Mouse (Mus musculus) neural tube, embryonic 14.5 days (tissue): ENCODE measurements around the gene Fcer2a. TPM values are rescaled to one million over a fixed set of nuclear protein-coding genes. Genes with fewer than 3 reads are reported as not detected.
A peak's percentile ranks its signal among the peaks of the same experiment; 100 is the strongest.

Experiments
- ATAC-seq: fragments of 200-750 bp; cut with Nextera tagmentation; 2 replicates; pipeline ENCODE4 v1.8.0; 2017; ENCODE audit warnings: low read depth, mild to moderate bottlenecking, moderate TSS enrichment, moderate library complexity
- H3K27ac ChIP-seq: fragments of 300-500 bp; sonication (generic); 2 replicates; pipeline ENCODE4 v1.5.1; 2014; ENCODE audit warnings: low read depth, mild to moderate bottlenecking, control low read depth, low read length, moderate library complexity, mixed read lengths
- H3K27me3 ChIP-seq: fragments of 300-500 bp; sonication (generic); 2 replicates; pipeline ENCODE4 v1.6.1; 2014; ENCODE audit warnings: low read length; ENCODE audit not compliant: control insufficient read depth, insufficient read depth
- H3K36me3 ChIP-seq: fragments of 300-500 bp; sonication (generic); 2 replicates; pipeline ENCODE4 v1.6.1; 2014; ENCODE audit warnings: low read length, mixed read lengths; ENCODE audit not compliant: control insufficient read depth, insufficient read depth
- H3K4me1 ChIP-seq: fragments of 300-500 bp; sonication (generic); 2 replicates; pipeline ENCODE4 v1.6.1; 2014; ENCODE audit warnings: low read length; ENCODE audit not compliant: control insufficient read depth, insufficient read depth
- H3K4me2 ChIP-seq: fragments of 300-500 bp; sonication (generic); 2 replicates; pipeline ENCODE4 v1.6.1; 2014; ENCODE audit warnings: mild to moderate bottlenecking, low read depth, low read length, control low read depth
- H3K4me3 ChIP-seq: fragments of 300-500 bp; sonication (generic); 2 replicates; pipeline ENCODE4 v1.5.1; 2014; ENCODE audit warnings: low read depth, low read length, control low read depth, mixed read lengths
- H3K9ac ChIP-seq: fragments of 300-500 bp; sonication (generic); replicated peaks from 2 replicates; pipeline ENCODE4 v1.6.1; 2014; ENCODE audit warnings: low read depth, mild to moderate bottlenecking, control low read depth, low read length, mixed read lengths
- H3K9me3 ChIP-seq: fragments of 300-500 bp; sonication (generic); 2 replicates; pipeline ENCODE4 v1.6.1; 2016; ENCODE audit warnings: low read length; ENCODE audit not compliant: control insufficient read depth
- WGBS: fragments of 180-500 bp; shearing (Covaris S2); extraction: QIAGEN DNeasy Blood & Tissue Kit; methylation state at CpG from one replicate; pipeline ENCODE4 v1.1.7; 2014; 5-methylcytosine and 5-hydroxymethylcytosine counted together
- polyA plus RNA-seq: library from polyadenylated mRNA; unstranded; fragments of >200 nt; fragmentation: Nextera tagmentation; extraction: Ambion mirVana; gene quantifications from 2 replicates; pipeline ENCODE4 v1.2.1, GENCODE M21; 2014

Fcer2a gene
- polyA plus RNA-seq, 1 experiment from 2014 or later, result 0.15 TPM

DNA sequence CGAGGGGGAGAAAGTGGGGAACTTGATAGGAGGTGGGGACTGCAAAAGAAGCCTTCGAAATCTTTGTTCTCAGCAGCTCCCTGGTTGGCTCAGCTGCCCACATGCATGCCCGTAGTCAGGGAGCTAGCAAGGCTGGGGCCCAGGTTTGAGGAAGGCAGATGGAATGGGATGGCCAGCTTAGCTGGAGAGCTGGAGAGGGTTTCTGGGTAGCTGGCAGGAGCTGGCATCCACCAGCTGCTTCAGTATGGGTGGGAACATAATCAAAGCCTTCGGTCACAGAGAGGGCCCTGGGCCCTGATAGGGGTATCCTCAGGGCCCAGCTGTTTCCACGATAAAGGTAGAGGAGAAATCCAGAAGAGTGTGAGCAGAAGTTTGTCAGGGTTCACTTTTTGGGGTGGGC is 11.5 kb downstream of the Fcer2a start:
- H3K36me3 ChIP-seq, result 0 out of 2 replicates have a peak, but pooled peaks cover 10% of the 10 kb centered on the region
- H3K4me1 ChIP-seq, result peaks cover 6% of the 10 kb centered on the region; the same call in 1 of the 2 replicates
- no peak overlapping the region for H3K4me3 ChIP-seq
- H3K9ac ChIP-seq, result no peak overlapping the region
- WGBS, result 92% methylated on average over 5 of the region's 5 CpGs
- H3K4me2 ChIP-seq, result no peak overlapping the region
- no peaks in the 10 kb centered on the region for H3K9me3 ChIP-seq
- no peak for ATAC-seq
- H3K27me3 ChIP-seq, result no peaks in the 10 kb centered on the region
- no peak overlapping the region for H3K27ac ChIP-seq

DNA sequence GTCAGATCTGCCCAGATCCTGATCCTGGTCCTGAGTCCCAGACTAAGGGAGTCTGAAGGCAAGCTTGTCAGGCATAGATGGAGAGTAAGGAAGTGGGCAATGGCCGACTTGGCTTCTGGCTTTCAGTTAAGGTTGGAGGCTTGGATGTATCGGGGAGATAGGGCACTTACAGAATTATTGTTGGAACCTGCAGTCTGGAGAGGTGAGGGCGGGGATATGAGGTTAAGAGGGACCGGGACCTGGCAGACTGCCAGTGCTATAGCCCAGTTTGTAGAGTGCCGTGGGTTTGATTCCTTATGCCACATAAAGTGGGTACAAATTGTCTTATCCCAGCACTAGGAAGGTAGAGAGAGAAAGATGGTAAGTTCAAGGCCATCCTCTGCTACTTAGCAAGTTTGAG is 14.3 kb downstream of the Fcer2a start:
- WGBS, result 90% methylated on average over 5 of the region's 5 CpGs

DNA sequence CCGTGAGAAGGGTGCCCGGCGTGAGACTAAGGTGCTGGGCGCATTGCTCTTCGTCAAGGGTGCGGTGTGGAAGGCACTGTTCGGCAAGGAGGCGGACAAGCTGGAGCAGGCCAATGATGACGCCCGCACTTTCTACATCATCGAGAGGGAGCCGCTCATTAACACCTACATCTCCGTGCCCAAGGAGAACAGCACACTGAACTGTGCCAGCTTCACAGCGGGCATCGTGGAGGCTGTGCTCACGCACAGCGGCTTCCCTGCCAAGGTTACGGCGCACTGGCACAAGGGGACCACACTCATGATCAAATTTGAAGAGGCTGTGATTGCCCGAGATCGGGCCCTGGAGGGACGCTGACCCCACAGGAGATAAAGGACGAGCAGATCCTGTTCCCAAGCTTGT is 14.7 kb downstream of the Fcer2a start:
- Histone ChIP-seq H3K9me3 (no peaks in the 10 kb centered on the region), H3K4me3 (no peak overlapping the region), H3K4me1 (peaks cover 9% of the 10 kb centered on the region; the same call in 1 of the 2 replicates), H3K36me3 (0 out of 2 replicates have a peak, but pooled peaks cover 10% of the 10 kb centered on the region), H3K27me3 (no peaks in the 10 kb centered on the region), H3K27ac (no peak overlapping the region), H3K4me2 (no peak overlapping the region), H3K9ac (no peak overlapping the region)
- WGBS, result 97% methylated on average over 23 of the region's 23 CpGs
- no peak for ATAC-seq

More for the DNA sequence above, 14.3 kb downstream of the Fcer2a start:
- Histone ChIP-seq H3K9ac (no peak overlapping the region), H3K27me3 (no peaks in the 10 kb centered on the region), H3K4me1 (peaks cover 9% of the 10 kb centered on the region; the same call in 1 of the 2 replicates), H3K36me3 (0 out of 2 replicates have a peak, but pooled peaks cover 10% of the 10 kb centered on the region), H3K9me3 (no peaks in the 10 kb centered on the region), H3K4me2 (no peak overlapping the region), H3K27ac (no peak overlapping the region), H3K4me3 (no peak overlapping the region)
- ATAC-seq, result no peak

DNA sequence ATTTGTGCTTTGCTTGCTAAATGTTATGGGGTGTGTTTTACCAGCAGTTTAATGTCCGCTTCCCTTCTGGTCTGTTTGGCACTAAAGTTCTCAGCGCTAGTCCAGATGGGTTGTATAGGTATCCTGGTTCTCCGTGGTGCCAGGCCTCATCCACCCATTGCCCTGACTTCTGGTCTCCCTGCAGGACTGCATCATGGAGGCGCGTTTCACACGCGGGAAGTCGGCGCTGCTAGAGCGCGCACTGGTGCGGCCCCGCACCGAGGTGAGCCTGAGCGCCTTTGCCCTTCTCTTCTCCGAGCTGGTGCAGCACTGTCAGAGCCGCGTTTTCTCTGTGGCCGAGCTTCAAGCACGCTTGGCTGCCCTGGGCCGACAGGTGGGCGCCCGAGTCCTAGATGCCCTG is 15.1 kb downstream of the Fcer2a start:
- Histone ChIP-seq H3K9me3 (no peaks in the 10 kb centered on the region), H3K27ac (no peak overlapping the region), H3K4me1 (peaks cover 9% of the 10 kb centered on the region; the same call in 1 of the 2 replicates), H3K4me2 (no peak overlapping the region), H3K27me3 (no peaks in the 10 kb centered on the region), H3K4me3 (no peak overlapping the region), H3K36me3 (0 out of 2 replicates have a peak, but pooled peaks cover 10% of the 10 kb centered on the region), H3K9ac (no peak overlapping the region)
- ATAC-seq, result no peak
- 97% methylated on average over 23 of the region's 23 CpGs for WGBS

DNA sequence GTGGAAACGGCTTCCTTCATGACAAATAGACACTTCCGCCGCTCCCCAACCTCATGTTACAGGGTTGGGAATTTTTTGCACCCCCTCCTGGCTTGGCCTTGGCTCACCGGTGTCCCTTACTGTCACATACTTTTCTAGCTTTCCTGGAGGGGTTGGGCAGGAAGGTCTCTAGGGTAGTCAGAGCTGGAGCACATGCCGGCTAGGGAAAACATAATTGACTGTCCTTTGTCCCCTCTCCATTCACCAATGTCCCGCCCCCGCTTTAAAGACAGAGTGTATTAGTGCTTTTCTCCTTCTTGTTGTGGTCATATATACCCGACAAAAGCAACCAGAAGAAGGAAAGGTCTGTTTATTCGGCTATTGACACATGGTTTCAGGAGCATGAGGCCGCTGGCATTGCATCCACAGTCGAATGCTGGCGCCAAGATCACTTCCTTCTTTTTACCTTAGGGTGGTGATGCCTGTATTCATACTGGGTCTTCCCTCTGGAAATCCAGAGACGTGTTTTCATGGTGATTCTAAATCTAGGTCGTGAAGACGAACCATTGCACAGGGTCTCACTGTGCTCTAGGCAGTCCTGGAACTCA is 16.9 kb downstream of the Fcer2a start:
- Histone ChIP-seq H3K4me3 (peak overlapping the region; percentile 93), H3K36me3 (0 out of 2 replicates have a peak, but pooled peaks cover 10% of the 10 kb centered on the region), H3K9ac (peak overlapping the region; percentile 92), H3K9me3 (no peaks in the 10 kb centered on the region), H3K27ac (peak overlapping the region; percentile 79), H3K4me2 (peak overlapping the region; percentile 89), H3K4me1 (peaks cover 9% of the 10 kb centered on the region; the same call in 1 of the 2 replicates), H3K27me3 (no peaks in the 10 kb centered on the region)
- WGBS, result 3% methylated on average over 15 of the region's 15 CpGs
- 0 out of 2 replicates have a peak, but pooled peaks have one; percentile 1 for ATAC-seq

DNA sequence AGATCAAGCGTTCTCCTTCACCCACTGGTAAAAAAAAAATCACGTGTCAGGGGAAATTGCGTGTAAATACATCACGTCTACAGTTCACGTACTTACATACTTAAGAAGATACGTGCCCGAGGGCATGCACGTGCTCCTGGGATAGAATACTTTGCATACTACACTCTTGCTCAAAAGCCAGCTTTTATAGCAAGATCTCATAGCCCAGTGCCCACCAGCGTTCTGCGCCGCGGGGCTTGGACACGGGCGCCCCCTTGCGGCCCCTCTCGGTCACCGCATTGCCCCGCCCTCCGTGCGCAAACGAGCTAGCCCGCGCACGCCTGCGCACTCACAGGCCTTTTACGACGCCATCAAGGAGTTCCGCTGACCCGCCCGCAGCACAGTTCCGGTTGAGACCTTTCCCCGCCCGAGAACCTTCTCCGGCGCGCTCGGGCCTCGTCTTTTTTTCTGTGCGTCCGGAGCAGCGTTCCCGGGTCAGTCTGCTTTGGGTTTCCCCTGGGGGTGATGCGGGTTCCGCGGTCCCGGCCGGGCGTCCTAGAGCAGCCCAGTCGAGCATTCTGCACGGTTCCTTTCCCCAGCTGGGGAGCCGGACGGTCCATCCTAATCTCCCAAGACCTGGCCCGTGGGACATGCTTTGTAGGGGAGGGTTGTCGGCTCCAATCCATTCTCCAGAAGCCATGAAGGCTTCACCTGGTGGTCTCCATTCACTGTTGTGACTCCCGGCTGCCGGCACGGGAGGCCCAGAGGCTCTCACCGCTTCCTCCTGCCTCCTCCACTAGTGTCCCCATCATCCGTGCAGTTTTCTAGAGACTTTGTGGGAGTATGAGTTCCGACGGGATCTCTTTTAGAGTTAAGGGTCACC is 17.6 kb downstream of the Fcer2a start, which contains the start of gene Trappc5:
Gene Trappc5 (plus strand): TSS at position 169 of the 862 bp plus-strand sequence.
- 1% methylated on average over 56 of the region's 61 CpGs for WGBS
- Histone ChIP-seq H3K9me3 (no peaks in the 10 kb centered on the region), H3K4me2 (peak within 1 kb of the TSS; percentile 89), H3K27me3 (no peaks in the 10 kb centered on the region), H3K4me3 (peak within 1 kb of the TSS; percentile 93), H3K9ac (peak within 1 kb of the TSS; percentile 92), H3K36me3 (0 out of 2 replicates have a peak, but pooled peaks cover 10% of the 10 kb centered on the region), H3K4me1 (peaks cover 9% of the 10 kb centered on the region; the same call in 1 of the 2 replicates), H3K27ac (peak within 1 kb of the TSS; percentile 79)
- ATAC-seq, result peak; percentile 79

DNA sequence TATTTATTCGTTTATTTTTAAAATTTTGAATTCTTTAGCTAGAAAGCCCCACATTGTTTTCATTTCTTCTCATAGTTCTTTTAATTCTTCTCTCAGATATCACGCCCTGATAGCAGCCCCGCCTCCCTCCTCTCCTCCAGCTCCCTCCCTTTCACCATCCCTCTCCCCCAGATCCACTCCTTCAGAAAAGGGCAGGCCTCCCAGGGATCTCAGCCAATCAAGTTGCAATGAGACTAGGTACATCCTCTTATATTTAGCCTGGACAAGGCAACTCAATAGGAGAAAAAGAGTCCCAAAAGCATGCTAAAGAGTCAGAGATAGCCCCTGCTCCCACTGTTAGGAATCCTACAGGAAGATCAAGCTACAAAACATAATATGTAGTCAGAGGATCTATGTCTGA is 19.3 kb downstream of the Fcer2a start:
- H3K27ac ChIP-seq, result no peak overlapping the region
- H3K4me3 ChIP-seq, result no peak overlapping the region
- H3K9ac ChIP-seq, result no peak overlapping the region
- 0 out of 2 replicates have a peak, but pooled peaks cover 8% of the 10 kb centered on the region for H3K36me3 ChIP-seq
- 61% methylated on average over 3 of the region's 3 CpGs for WGBS
- no peaks in the 10 kb centered on the region for H3K27me3 ChIP-seq
- peaks cover 9% of the 10 kb centered on the region; the same call in 1 of the 2 replicates for H3K4me1 ChIP-seq
- no peaks in the 10 kb centered on the region for H3K9me3 ChIP-seq
- H3K4me2 ChIP-seq, result no peak overlapping the region
- ATAC-seq, result no peak

DNA sequence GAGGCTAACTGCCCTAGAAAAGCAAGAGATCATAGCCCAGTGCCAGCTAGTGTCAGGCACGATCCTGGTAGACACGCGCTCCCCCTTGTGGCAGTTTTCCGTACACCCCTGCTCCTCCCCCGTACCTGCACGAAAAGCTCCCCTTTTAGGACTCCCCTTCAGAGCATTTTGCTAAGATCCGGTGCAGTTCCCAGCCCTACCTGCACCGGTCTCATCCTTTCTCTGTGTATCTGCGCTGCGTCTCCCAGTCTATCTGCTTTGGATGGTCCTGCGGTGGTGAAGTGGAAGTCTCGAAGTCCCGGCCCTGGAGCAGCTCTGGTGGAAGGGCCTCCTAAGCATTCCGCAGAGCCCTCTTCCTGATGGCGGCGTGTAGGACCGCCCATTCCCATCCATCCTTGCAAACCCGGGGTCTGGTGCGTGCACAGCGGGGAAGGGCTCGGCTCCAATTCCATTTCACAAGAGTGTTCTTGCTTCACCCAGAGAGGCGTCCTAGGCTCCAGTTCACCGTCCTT is 21.9 kb downstream of the Fcer2a start, which contains the start of gene Fcor:
Gene Fcor (minus strand): TSS at position 383 of the 512 bp plus-strand sequence.
- Histone ChIP-seq H3K36me3 (no peaks in the 10 kb centered on the region), H3K27ac (peak within 1 kb of the TSS; percentile 80), H3K4me1 (no peaks in the 10 kb centered on the region; the same call in 1 of the 2 replicates), H3K9me3 (no peaks in the 10 kb centered on the region), H3K4me3 (peak within 1 kb of the TSS; percentile 44), H3K9ac (peak within 1 kb of the TSS; percentile 58), H3K4me2 (peak within 1 kb of the TSS; percentile 63), H3K27me3 (no peaks in the 10 kb centered on the region)
- peak; percentile 86 for ATAC-seq
- under 1% methylated on average over 23 of the region's 23 CpGs for WGBS
